Mouse (Mus musculus): Measurements from ENCODE around the gene Rad51b. TPM values are rescaled to one million over a fixed set of nuclear protein-coding genes. Genes with fewer than 3 reads are reported as not detected.

Rad51b gene
- polyA plus RNA-seq, 1 experiment from 2014 or later = 6.6 TPM

- Histone ChIP-seq H3K4me3 (no peak overlapping the region), H3K9me3 (no peaks in the 10 kb centered on the region), H3K4me1 (peaks cover 17% of the 10 kb centered on the region; the same call in 1 of the 2 replicates), H3K36me3 (no peaks in the 10 kb centered on the region), H3K27ac (no peak overlapping the region), H3K27me3 (ENCODE audit: insufficient read depth, poor library complexity, severe bottlenecking) (0 out of 2 replicates have a peak, but pooled peaks cover 3% of the 10 kb centered on the region)
- 84% methylated on average over 5 of the region's 5 CpGs for WGBS
- no peak for DNase-seq (ENCODE audit: low spot score)
Observed at GRCm38 (mm10) chr12:79642715-79643114, 345.6 kb downstream of the Rad51b start.

GRCm38 (mm10) chr12:79645656-79646055 lies 348.6 kb downstream of the Rad51b start:
- H3K4me1 ChIP-seq = peaks cover 19% of the 10 kb centered on the region
- no peak overlapping the region for H3K4me3 ChIP-seq
- H3K27ac ChIP-seq = no peak overlapping the region
- H3K27me3 ChIP-seq (ENCODE audit: insufficient read depth, poor library complexity, severe bottlenecking) = 0 out of 2 replicates have a peak, but pooled peaks cover 3% of the 10 kb centered on the region
- no peaks in the 10 kb centered on the region for H3K9me3 ChIP-seq
- no peaks in the 10 kb centered on the region for H3K36me3 ChIP-seq
- WGBS = 74% methylated on average over 4 of the region's 4 CpGs
- DNase-seq (ENCODE audit: low spot score) = no peak

- Histone ChIP-seq H3K27ac (no peak overlapping the region), H3K9me3 (no peaks in the 10 kb centered on the region), H3K4me3 (no peak overlapping the region), H3K36me3 (no peaks in the 10 kb centered on the region), H3K27me3 (ENCODE audit: insufficient read depth, poor library complexity, severe bottlenecking) (0 out of 2 replicates have a peak, but pooled peaks cover 3% of the 10 kb centered on the region), H3K4me1 (peaks cover 14% of the 10 kb centered on the region)
- no peak for DNase-seq (ENCODE audit: low spot score)
- WGBS = 72% methylated on average over 9 of the region's 9 CpGs
Observed at GRCm38 (mm10) chr12:79646646-79647164, 349.6 kb downstream of the Rad51b start.

- peaks cover 20% of the 10 kb centered on the region for H3K4me1 ChIP-seq
- WGBS = 76% methylated on average over 6 of the region's 6 CpGs
- DNase-seq (ENCODE audit: low spot score) = no peak
- no peak overlapping the region for H3K4me3 ChIP-seq
- no peak overlapping the region for H3K27ac ChIP-seq
- 0 out of 2 replicates have a peak, but pooled peaks cover 3% of the 10 kb centered on the region for H3K27me3 ChIP-seq (ENCODE audit: insufficient read depth, poor library complexity, severe bottlenecking)
- no peaks in the 10 kb centered on the region for H3K9me3 ChIP-seq
- H3K36me3 ChIP-seq = no peaks in the 10 kb centered on the region
Observed at GRCm38 (mm10) chr12:79647382-79647781, 350.3 kb downstream of the Rad51b start.

GRCm38 (mm10) chr12:79647976-79648375 lies 350.9 kb downstream of the Rad51b start:
- peaks cover 20% of the 10 kb centered on the region for H3K4me1 ChIP-seq
- no peaks in the 10 kb centered on the region for H3K9me3 ChIP-seq
- H3K27ac ChIP-seq = no peak overlapping the region
- H3K27me3 ChIP-seq (ENCODE audit: insufficient read depth, poor library complexity, severe bottlenecking) = 0 out of 2 replicates have a peak, but pooled peaks cover 3% of the 10 kb centered on the region
- H3K4me3 ChIP-seq = no peak overlapping the region
- no peaks in the 10 kb centered on the region for H3K36me3 ChIP-seq
- no peak for DNase-seq (ENCODE audit: low spot score)
- WGBS = 88% methylated on average over 5 of the region's 5 CpGs

- 72% methylated on average over 7 of the region's 7 CpGs for WGBS
- 0 out of 2 replicates have a peak, but pooled peaks cover 3% of the 10 kb centered on the region for H3K27me3 ChIP-seq (ENCODE audit: insufficient read depth, poor library complexity, severe bottlenecking)
- peaks cover 20% of the 10 kb centered on the region for H3K4me1 ChIP-seq
- H3K27ac ChIP-seq = 0 out of 2 replicates have a peak overlapping the region, but pooled peaks have one; percentile 44
- DNase-seq (ENCODE audit: low spot score) = no peak
- H3K9me3 ChIP-seq = no peaks in the 10 kb centered on the region
- no peaks in the 10 kb centered on the region for H3K36me3 ChIP-seq
- H3K4me3 ChIP-seq = no peak overlapping the region
Observed at GRCm38 (mm10) chr12:79648812-79649700, 352.0 kb downstream of the Rad51b start.

GRCm38 (mm10) chr12:79649796-79650195 lies 352.7 kb downstream of the Rad51b start:
- no peaks in the 10 kb centered on the region for H3K36me3 ChIP-seq
- peaks cover 20% of the 10 kb centered on the region for H3K4me1 ChIP-seq
- no peak overlapping the region for H3K4me3 ChIP-seq
- no peak overlapping the region for H3K27ac ChIP-seq
- DNase-seq (ENCODE audit: low spot score) = no peak
- 0 out of 2 replicates have a peak, but pooled peaks cover 3% of the 10 kb centered on the region for H3K27me3 ChIP-seq (ENCODE audit: insufficient read depth, poor library complexity, severe bottlenecking)
- H3K9me3 ChIP-seq = no peaks in the 10 kb centered on the region

GRCm38 (mm10) chr12:79655138-79655537 lies 358.1 kb downstream of the Rad51b start:
- H3K36me3 ChIP-seq = no peaks in the 10 kb centered on the region
- H3K27ac ChIP-seq = no peak overlapping the region
- no peak overlapping the region for H3K4me3 ChIP-seq
- DNase-seq (ENCODE audit: low spot score) = no peak
- no peaks in the 10 kb centered on the region for H3K9me3 ChIP-seq
- WGBS = 91% methylated on average over 5 of the region's 5 CpGs
- peaks cover 23% of the 10 kb centered on the region for H3K4me1 ChIP-seq
- H3K27me3 ChIP-seq (ENCODE audit: insufficient read depth, poor library complexity, severe bottlenecking) = no peaks in the 10 kb centered on the region

GRCm38 (mm10) chr12:79658861-79659260 lies 361.8 kb downstream of the Rad51b start:
- Histone ChIP-seq H3K4me3 (no peak overlapping the region), H3K9me3 (no peaks in the 10 kb centered on the region), H3K27ac (no peak overlapping the region), H3K4me1 (peaks cover 35% of the 10 kb centered on the region), H3K36me3 (no peaks in the 10 kb centered on the region), H3K27me3 (ENCODE audit: insufficient read depth, poor library complexity, severe bottlenecking) (no peaks in the 10 kb centered on the region)
- no peak for DNase-seq (ENCODE audit: low spot score)
- whole genome bisulfite sequencing = 79% methylated on average over 3 of the region's 3 CpGs

- Histone ChIP-seq H3K36me3 (no peaks in the 10 kb centered on the region), H3K4me3 (no peak overlapping the region), H3K4me1 (peaks cover 35% of the 10 kb centered on the region), H3K9me3 (no peaks in the 10 kb centered on the region), H3K27me3 (ENCODE audit: insufficient read depth, poor library complexity, severe bottlenecking) (no peaks in the 10 kb centered on the region), H3K27ac (peak overlapping the region; percentile 77)
- 2% methylated on average over 2 of the region's 2 CpGs for WGBS
- peak; percentile 82 for DNase-seq (ENCODE audit: low spot score)
Observed at GRCm38 (mm10) chr12:79661270-79661669, 364.2 kb downstream of the Rad51b start.

- DNase-seq (ENCODE audit: low spot score) = no peak
- WGBS = 81% methylated on average over 10 of the region's 10 CpGs
- no peaks in the 10 kb centered on the region for H3K36me3 ChIP-seq
- H3K4me1 ChIP-seq = peaks cover 22% of the 10 kb centered on the region
- H3K4me3 ChIP-seq = no peak overlapping the region
- no peaks in the 10 kb centered on the region for H3K9me3 ChIP-seq
- H3K27me3 ChIP-seq (ENCODE audit: insufficient read depth, poor library complexity, severe bottlenecking) = no peaks in the 10 kb centered on the region
- no peak overlapping the region for H3K27ac ChIP-seq
Observed at GRCm38 (mm10) chr12:79663131-79663892, 366.2 kb downstream of the Rad51b start.

- no peaks in the 10 kb centered on the region for H3K36me3 ChIP-seq
- H3K27me3 ChIP-seq (ENCODE audit: insufficient read depth, poor library complexity, severe bottlenecking) = no peaks in the 10 kb centered on the region
- H3K4me3 ChIP-seq = no peak overlapping the region
- H3K9me3 ChIP-seq = no peaks in the 10 kb centered on the region
- peaks cover 19% of the 10 kb centered on the region for H3K4me1 ChIP-seq
- DNase-seq (ENCODE audit: low spot score) = no peak
- 85% methylated on average over 7 of the region's 7 CpGs for WGBS
- no peak overlapping the region for H3K27ac ChIP-seq
Observed at GRCm38 (mm10) chr12:79663893-79664574, 367.0 kb downstream of the Rad51b start.
